Mouse (Mus musculus) heart, postnatal 10 days (tissue): ENCODE measurements around the gene Sorcs2. TPM values are rescaled to one million over a fixed set of nuclear protein-coding genes. Genes with fewer than 3 reads are reported as not detected.

Source experiments
- DNase-seq, 2 experiments: peaks; one replicate each; pipeline ENCODE4 v3.0.0; 2021
- intact Hi-C: fragments of 180-260 bp; cut with DNase I; formaldehyde crosslinking; loops from one replicate; pipeline ENCODE4 v1.15.1; 2025
- total RNA-seq, 2 experiments: library from RNA; stranded (reverse); gene quantifications; 2 replicates each; pipeline ENCODE4 v1.2.3; 2021

Gene Sorcs2
- total RNA-seq, 2 experiments from 2014 or later, result 12.2 to 12.5 TPM

GRCm38 (mm10) chr5:36141676-36142255 lies 256.2 kb downstream of the Sorcs2 start:
- intact Hi-C loops, result loop anchor here (5.0 kb wide), 1 partner anchor 81 kb away; no protein-coding TSS in a partner anchor
- no peak for DNase-seq

GRCm38 (mm10) chr5:36141112-36141511 lies 256.8 kb downstream of the Sorcs2 start:
- peak in 1 of 2 experiments; percentile 35 for DNase-seq
- intact Hi-C loops, result loop anchor here (5.0 kb wide), 1 partner anchor 81 kb away; no protein-coding TSS in a partner anchor

GRCm38 (mm10) chr5:36139766-36140165 lies 258.2 kb downstream of the Sorcs2 start:
- intact Hi-C loops, result loop anchor here (5.0 kb wide), 1 partner anchor 83 kb away; no protein-coding TSS in a partner anchor
- DNase-seq, result no peak

GRCm38 (mm10) chr5:36135874-36136542 lies 261.9 kb downstream of the Sorcs2 start:
- intact Hi-C loops, result no loop called here
- no peak for DNase-seq

- intact Hi-C loops, result loop anchor here (5.0 kb wide), 3 partner anchors 57 to 263 kb away; partner anchors contain the start of gene Sorcs2
- DNase-seq, result peak; percentile 48 to 61
These were observed 263.6 kb downstream of the Sorcs2 start for GRCm38 (mm10) chr5:36134302-36134701.

- DNase-seq, result no peak
- intact Hi-C loops, result loop anchor here (5.0 kb wide), 3 partner anchors 57 to 263 kb away; partner anchors contain the start of gene Sorcs2
These were observed 264.0 kb downstream of the Sorcs2 start for GRCm38 (mm10) chr5:36133893-36134292.

- intact Hi-C loops, result loop anchor here (5.0 kb wide), 3 partner anchors 53 to 267 kb away; partner anchors contain the start of gene Sorcs2
- peak; percentile 64 to 71 for DNase-seq
These were observed 267.4 kb downstream of the Sorcs2 start for GRCm38 (mm10) chr5:36130393-36131011.

- DNase-seq, result peak; percentile 28 to 42
- intact Hi-C loops, result loop anchor here (5.0 kb wide), 3 partner anchors 52 to 268 kb away; partner anchors contain the start of gene Sorcs2
These were observed 268.3 kb downstream of the Sorcs2 start for GRCm38 (mm10) chr5:36129661-36130060.

- peak in 1 of 2 experiments; percentile 50 for DNase-seq
These were observed 269.4 kb downstream of the Sorcs2 start for GRCm38 (mm10) chr5:36128513-36128912.

GRCm38 (mm10) chr5:36124993-36125392 lies 272.9 kb downstream of the Sorcs2 start:
- intact Hi-C loops, result no loop called here
- DNase-seq, result no peak

More at GRCm38 (mm10) chr5:36128513-36128912, 269.4 kb downstream of the Sorcs2 start:
- intact Hi-C loops, result no loop called here

GRCm38 (mm10) chr5:36122987-36123386 lies 275.0 kb downstream of the Sorcs2 start:
- intact Hi-C loops, result no loop called here
- DNase-seq, result no peak

GRCm38 (mm10) chr5:36120931-36121341 lies 277.0 kb downstream of the Sorcs2 start:
- peak; percentile 70 to 74 for DNase-seq
- intact Hi-C loops, result no loop called here

GRCm38 (mm10) chr5:36118061-36118460 lies 279.9 kb downstream of the Sorcs2 start:
- DNase-seq, result no peak
- intact Hi-C loops, result no loop called here

- DNase-seq, result no peak
- intact Hi-C loops, result no loop called here
These were observed 282.4 kb downstream of the Sorcs2 start for GRCm38 (mm10) chr5:36115519-36115918.

GRCm38 (mm10) chr5:36113696-36114095 lies 284.2 kb downstream of the Sorcs2 start:
- intact Hi-C loops, result no loop called here
- DNase-seq, result no peak

- no peak for DNase-seq
- intact Hi-C loops, result no loop called here
These were observed 285.2 kb downstream of the Sorcs2 start for GRCm38 (mm10) chr5:36112696-36113095.

GRCm38 (mm10) chr5:36111516-36111915 lies 286.4 kb downstream of the Sorcs2 start:
- DNase-seq, result peak; percentile 57 to 69
- intact Hi-C loops, result no loop called here

- DNase-seq, result no peak
- intact Hi-C loops, result no loop called here
These were observed 289.5 kb downstream of the Sorcs2 start for GRCm38 (mm10) chr5:36108339-36108887.

GRCm38 (mm10) chr5:36103483-36103882 lies 294.5 kb downstream of the Sorcs2 start:
- no peak for DNase-seq
- intact Hi-C loops, result no loop called here

- DNase-seq, result no peak
- intact Hi-C loops, result no loop called here
These were observed 296.8 kb downstream of the Sorcs2 start for GRCm38 (mm10) chr5:36101129-36101528.

GRCm38 (mm10) chr5:36100488-36100887 lies 297.5 kb downstream of the Sorcs2 start:
- DNase-seq, result no peak
- intact Hi-C loops, result no loop called here
